Mouse (Mus musculus): ENCODE measurements around the gene Foxn3. TPM values are rescaled to one million over a fixed set of nuclear protein-coding genes. Genes with fewer than 3 reads are reported as not detected.

The Foxn3 gene
- polyA plus RNA-seq, 1 experiment, result 61.5 TPM

DNA sequence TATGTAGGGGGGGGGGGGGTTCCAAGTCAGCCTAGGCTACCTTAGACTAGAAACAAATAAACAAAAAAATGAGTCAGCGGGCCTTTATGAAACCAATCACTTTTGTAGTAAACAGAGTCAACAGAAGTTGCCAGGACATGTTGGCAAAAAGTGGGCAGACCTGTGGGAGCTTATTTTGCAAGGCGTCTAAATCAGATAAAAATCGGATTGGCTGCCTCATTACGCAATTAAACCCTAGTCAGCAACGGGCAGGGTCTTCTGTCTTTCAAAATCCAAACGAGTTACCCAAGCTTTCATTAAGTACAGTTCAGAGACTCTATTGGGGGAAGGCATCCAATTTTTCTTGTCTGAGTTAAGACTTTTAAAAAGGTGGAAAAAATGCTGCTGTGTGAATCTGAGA, 329.0 kb downstream of the Foxn3 start:
- Histone ChIP-seq H3K4me3 (replicated peaks; ENCODE audit: insufficient read depth, low read depth, low read length) (no peak overlapping the region), H3K27me3 (ENCODE audit: control insufficient read depth, insufficient read depth, low read length) (no peaks in the 10 kb centered on the region), H3K4me1 (ENCODE audit: control insufficient read depth, insufficient read depth, low read length) (peaks cover 50% of the 10 kb centered on the region), H3K27ac (ENCODE audit: insufficient read depth, low read length) (no peak overlapping the region)
- WGBS, result 56% methylated on average over 6 of the region's 6 CpGs
- TF ChIP-seq POLR2A (IDR thresholded peaks at IDR 0.05; ENCODE audit: borderline replicate concordance, insufficient read depth, low read length), result no peak
- no peak for TF ChIP-seq CTCF (IDR thresholded peaks at IDR 0.05; ENCODE audit: borderline replicate concordance, insufficient read depth, low read depth, low read length)
- DNase-seq, result no peak

DNA sequence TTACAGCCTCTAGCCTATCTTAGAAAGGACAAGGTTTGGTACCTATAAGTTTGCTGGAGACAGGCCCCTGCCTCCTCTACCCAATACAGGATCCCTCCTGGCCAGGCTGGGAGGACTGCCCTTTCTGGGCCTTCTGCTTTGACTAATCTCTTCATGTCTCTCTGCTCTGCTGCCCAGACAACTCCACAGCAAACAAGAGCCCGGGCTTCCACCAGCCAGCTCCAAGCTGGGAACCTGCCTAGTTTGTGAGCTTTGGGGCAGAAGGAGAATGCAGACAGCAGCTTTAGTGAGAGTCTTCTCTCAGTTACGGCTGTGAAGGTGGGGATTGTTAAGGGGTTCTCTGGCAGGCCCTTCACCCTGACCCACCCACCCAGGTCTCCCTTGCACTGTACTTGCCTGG, 330.0 kb downstream of the Foxn3 start:
- Histone ChIP-seq H3K4me3 (replicated peaks; ENCODE audit: insufficient read depth, low read depth, low read length) (no peak overlapping the region), H3K4me1 (ENCODE audit: control insufficient read depth, insufficient read depth, low read length) (peaks cover 46% of the 10 kb centered on the region), H3K27me3 (ENCODE audit: control insufficient read depth, insufficient read depth, low read length) (no peaks in the 10 kb centered on the region), H3K27ac (ENCODE audit: insufficient read depth, low read length) (no peak overlapping the region; the same call in 1 of the 2 replicates)
- TF ChIP-seq POLR2A (IDR thresholded peaks at IDR 0.05; ENCODE audit: borderline replicate concordance, insufficient read depth, low read length) (no peak), CTCF (IDR thresholded peaks at IDR 0.05; ENCODE audit: borderline replicate concordance, insufficient read depth, low read depth, low read length) (no peak)
- 9% methylated on average over 2 of the region's 2 CpGs for WGBS
- peak; percentile 60 to 68 for DNase-seq

- TF ChIP-seq POLR2A (IDR thresholded peaks at IDR 0.05; ENCODE audit: borderline replicate concordance, insufficient read depth, low read length) (no peak), CTCF (IDR thresholded peaks at IDR 0.05; ENCODE audit: borderline replicate concordance, insufficient read depth, low read depth, low read length) (no peak)
- 75% methylated on average over 9 of the region's 9 CpGs for whole genome bisulfite sequencing
- no peak overlapping the region for H3K27ac ChIP-seq (ENCODE audit: insufficient read depth, low read length)
- DNase-seq, result no peak
- no peak overlapping the region for H3K4me3 ChIP-seq (replicated peaks; ENCODE audit: insufficient read depth, low read depth, low read length)
- no peaks in the 10 kb centered on the region for H3K27me3 ChIP-seq (ENCODE audit: control insufficient read depth, insufficient read depth, low read length)
- peaks cover 48% of the 10 kb centered on the region for H3K4me1 ChIP-seq (ENCODE audit: control insufficient read depth, insufficient read depth, low read length)
Observed at GRCm38 (mm10) chr12:99232478-99232877, 330.9 kb downstream of the Foxn3 start.

GRCm38 (mm10) chr12:99231321-99231720, 332.1 kb downstream of the Foxn3 start:
- H3K4me3 ChIP-seq (replicated peaks; ENCODE audit: insufficient read depth, low read depth, low read length), result no peak overlapping the region
- 33% methylated on average over 6 of the region's 6 CpGs for WGBS
- peaks cover 49% of the 10 kb centered on the region for H3K4me1 ChIP-seq (ENCODE audit: control insufficient read depth, insufficient read depth, low read length)
- H3K27ac ChIP-seq (ENCODE audit: insufficient read depth, low read length), result no peak overlapping the region
- no peak for TF ChIP-seq POLR2A (IDR thresholded peaks at IDR 0.05; ENCODE audit: borderline replicate concordance, insufficient read depth, low read length)
- no peak for TF ChIP-seq CTCF (IDR thresholded peaks at IDR 0.05; ENCODE audit: borderline replicate concordance, insufficient read depth, low read depth, low read length)
- DNase-seq, result no peak
- H3K27me3 ChIP-seq (ENCODE audit: control insufficient read depth, insufficient read depth, low read length), result no peaks in the 10 kb centered on the region

DNA sequence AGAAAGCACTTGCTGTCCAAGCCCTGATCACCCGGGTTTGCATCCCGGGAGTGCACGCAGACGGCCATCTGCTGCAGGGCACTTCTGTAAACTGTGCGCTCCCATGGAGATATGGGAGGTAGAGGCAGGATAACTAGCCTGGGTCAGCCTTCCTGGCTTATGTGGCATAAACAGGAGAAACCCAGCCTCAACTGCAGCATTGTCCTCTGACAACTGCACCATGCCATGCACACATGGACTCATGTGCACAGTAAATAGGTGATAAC, 332.7 kb downstream of the Foxn3 start:
- 18% methylated on average over 5 of the region's 5 CpGs for WGBS
- Histone ChIP-seq H3K4me3 (replicated peaks; ENCODE audit: insufficient read depth, low read depth, low read length) (no peak overlapping the region), H3K4me1 (ENCODE audit: control insufficient read depth, insufficient read depth, low read length) (peaks cover 51% of the 10 kb centered on the region), H3K27ac (ENCODE audit: insufficient read depth, low read length) (0 out of 2 replicates have a peak overlapping the region, but pooled peaks have one; percentile 27), H3K27me3 (ENCODE audit: control insufficient read depth, insufficient read depth, low read length) (no peaks in the 10 kb centered on the region)
- no peak for TF ChIP-seq CTCF (IDR thresholded peaks at IDR 0.05; ENCODE audit: borderline replicate concordance, insufficient read depth, low read depth, low read length)
- no peak for TF ChIP-seq POLR2A (IDR thresholded peaks at IDR 0.05; ENCODE audit: borderline replicate concordance, insufficient read depth, low read length)
- no peak for DNase-seq

DNA sequence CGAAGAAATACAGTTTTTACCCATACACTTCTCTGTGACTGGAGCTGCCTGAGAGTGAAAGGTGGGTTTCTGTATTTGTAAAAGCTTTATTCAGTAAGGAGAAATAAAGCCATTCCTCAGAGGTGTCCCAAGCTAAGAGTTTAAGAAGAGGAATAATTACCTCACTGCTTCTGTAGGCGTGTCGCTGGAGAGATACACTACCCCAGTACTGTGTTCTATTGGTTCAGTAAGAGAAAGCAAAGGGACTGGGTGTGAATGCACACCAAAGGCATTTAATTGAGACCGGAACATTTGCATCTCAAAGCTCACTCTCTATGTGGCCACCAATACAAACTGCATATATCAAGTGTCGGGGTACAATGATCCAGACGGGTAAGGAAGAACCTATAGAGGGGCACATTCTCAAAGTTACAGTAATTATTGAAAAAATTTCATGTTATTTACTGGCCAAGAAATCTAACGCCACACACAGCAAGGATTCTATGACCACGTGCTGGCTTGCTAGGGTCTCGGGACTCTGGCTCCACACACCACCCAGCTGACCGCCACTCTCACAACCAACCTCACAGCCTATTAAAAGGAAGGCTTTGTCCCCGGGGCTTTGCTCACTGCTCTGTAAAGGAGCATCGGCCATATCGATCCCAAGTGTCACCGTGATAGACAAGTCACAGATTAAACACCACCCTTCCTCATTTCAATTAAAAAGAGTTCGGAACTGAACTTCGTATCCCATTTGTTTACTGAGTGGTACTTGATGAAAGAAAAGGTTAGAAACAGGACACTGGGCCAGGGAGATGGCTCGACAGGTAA, 333.2 kb downstream of the Foxn3 start:
- Histone ChIP-seq H3K27ac (ENCODE audit: insufficient read depth, low read length) (peak overlapping the region; percentile 27; the same call in 1 of the 2 replicates), H3K4me3 (replicated peaks; ENCODE audit: insufficient read depth, low read depth, low read length) (no peak overlapping the region), H3K27me3 (ENCODE audit: control insufficient read depth, insufficient read depth, low read length) (no peaks in the 10 kb centered on the region), H3K4me1 (ENCODE audit: control insufficient read depth, insufficient read depth, low read length) (peaks cover 53% of the 10 kb centered on the region)
- 64% methylated on average over 17 of the region's 17 CpGs for WGBS
- no peak for TF ChIP-seq CTCF (IDR thresholded peaks at IDR 0.05; ENCODE audit: borderline replicate concordance, insufficient read depth, low read depth, low read length)
- no peak for TF ChIP-seq POLR2A (IDR thresholded peaks at IDR 0.05; ENCODE audit: borderline replicate concordance, insufficient read depth, low read length)
- DNase-seq, result no peak

GRCm38 (mm10) chr12:99227313-99227952, 335.9 kb downstream of the Foxn3 start:
- no peak overlapping the region for H3K4me3 ChIP-seq (replicated peaks; ENCODE audit: insufficient read depth, low read depth, low read length)
- no peak for DNase-seq
- 65% methylated on average over 6 of the region's 6 CpGs for WGBS
- peak overlapping the region; percentile 33 for H3K27ac ChIP-seq (ENCODE audit: insufficient read depth, low read length)
- no peaks in the 10 kb centered on the region for H3K27me3 ChIP-seq (ENCODE audit: control insufficient read depth, insufficient read depth, low read length)
- peaks cover 50% of the 10 kb centered on the region for H3K4me1 ChIP-seq (ENCODE audit: control insufficient read depth, insufficient read depth, low read length)
- TF ChIP-seq POLR2A (IDR thresholded peaks at IDR 0.05; ENCODE audit: borderline replicate concordance, insufficient read depth, low read length) (no peak), CTCF (IDR thresholded peaks at IDR 0.05; ENCODE audit: borderline replicate concordance, insufficient read depth, low read depth, low read length) (no peak)

Data from cerebellum, adult 2 months (tissue).